Mouse (Mus musculus) embryonic facial prominence, embryonic 13.5 days (tissue): ENCODE measurements around the gene Ninj2. TPM values are rescaled to one million over a fixed set of nuclear protein-coding genes. Genes with fewer than 3 reads are reported as not detected.

Experiments used
- ATAC-seq: fragments of 200-750 bp; cut with Nextera tagmentation; 2 replicates; pipeline ENCODE4 v1.8.0; 2017; ENCODE audit warnings: low read depth; ENCODE audit not compliant: insufficient number of reproducible peaks, insufficient read depth, low FRiP score, low TSS enrichment
- H3K27ac ChIP-seq: fragments of 300-500 bp; sonication (generic); 2 replicates; pipeline ENCODE4 v1.5.1; 2015; ENCODE audit warnings: moderate library complexity, mild to moderate bottlenecking, inconsistent platforms
- H3K27me3 ChIP-seq: fragments of 300-500 bp; sonication (generic); 2 replicates; pipeline ENCODE4 v1.6.1; 2015; ENCODE audit warnings: mild to moderate bottlenecking, inconsistent platforms
- H3K36me3 ChIP-seq: fragments of 300-500 bp; sonication (generic); 2 replicates; pipeline ENCODE4 v1.6.1; 2015; ENCODE audit warnings: mild to moderate bottlenecking, inconsistent platforms
- H3K4me1 ChIP-seq: fragments of 300-500 bp; sonication (generic); 2 replicates; pipeline ENCODE4 v1.6.1; 2015; ENCODE audit warnings: inconsistent platforms
- H3K4me2 ChIP-seq: fragments of 300-500 bp; sonication (generic); 2 replicates; pipeline ENCODE4 v1.6.1; 2015; ENCODE audit warnings: moderate library complexity, mild to moderate bottlenecking, inconsistent platforms
- H3K4me3 ChIP-seq: fragments of 300-500 bp; sonication (generic); 2 replicates; pipeline ENCODE4 v1.5.1; 2015; ENCODE audit warnings: mild to moderate bottlenecking, inconsistent platforms
- H3K9ac ChIP-seq: fragments of 300-500 bp; sonication (generic); 2 replicates; pipeline ENCODE4 v1.6.1; 2015; ENCODE audit warnings: mild to moderate bottlenecking, inconsistent platforms
- H3K9me3 ChIP-seq: fragments of 300-500 bp; sonication (generic); 2 replicates; pipeline ENCODE4 v1.6.1; 2016; ENCODE audit warnings: inconsistent platforms
- WGBS: fragments of 180-500 bp; shearing (Covaris S2); methylation state at CpG from one replicate; pipeline ENCODE4 v1.1.7; 2015; ENCODE audit warnings: mixed read lengths; 5-methylcytosine and 5-hydroxymethylcytosine counted together
- polyA plus RNA-seq: library from polyadenylated mRNA; unstranded; fragments of >200 nt; fragmentation: Nextera tagmentation; extraction: Ambion mirVana; gene quantifications from 2 replicates; pipeline ENCODE4 v1.2.1, GENCODE M21; 2015

Ninj2 gene
- polyA plus RNA-seq, 1 experiment from 2014 or later, result not detected

- no peaks in the 10 kb centered on the region for H3K36me3 ChIP-seq
- H3K27me3 ChIP-seq, result no peaks in the 10 kb centered on the region
- no peak overlapping the region for H3K27ac ChIP-seq
- no peak overlapping the region for H3K4me3 ChIP-seq
- H3K4me1 ChIP-seq, result peaks cover 5% of the 10 kb centered on the region; the same call in 1 of the 2 replicates
- no peaks in the 10 kb centered on the region for H3K9me3 ChIP-seq
- ATAC-seq, result no peak
- no peak overlapping the region for H3K4me2 ChIP-seq
- H3K9ac ChIP-seq, result no peak overlapping the region
- 85% methylated on average over 5 of the region's 5 CpGs for WGBS
These were observed 1.9 kb downstream of the Ninj2 start for GRCm38 (mm10) chr6:120095096-120095495.

GRCm38 (mm10) chr6:120095501-120095900 is 2.4 kb downstream of the Ninj2 start:
- Histone ChIP-seq H3K27ac (no peak overlapping the region), H3K9me3 (no peaks in the 10 kb centered on the region), H3K9ac (no peak overlapping the region), H3K36me3 (no peaks in the 10 kb centered on the region), H3K4me1 (peaks cover 5% of the 10 kb centered on the region; the same call in 1 of the 2 replicates), H3K4me3 (no peak overlapping the region), H3K27me3 (no peaks in the 10 kb centered on the region), H3K4me2 (no peak overlapping the region)
- WGBS, result 96% methylated on average over 1 of the region's 1 CpGs
- ATAC-seq, result no peak

DNA sequence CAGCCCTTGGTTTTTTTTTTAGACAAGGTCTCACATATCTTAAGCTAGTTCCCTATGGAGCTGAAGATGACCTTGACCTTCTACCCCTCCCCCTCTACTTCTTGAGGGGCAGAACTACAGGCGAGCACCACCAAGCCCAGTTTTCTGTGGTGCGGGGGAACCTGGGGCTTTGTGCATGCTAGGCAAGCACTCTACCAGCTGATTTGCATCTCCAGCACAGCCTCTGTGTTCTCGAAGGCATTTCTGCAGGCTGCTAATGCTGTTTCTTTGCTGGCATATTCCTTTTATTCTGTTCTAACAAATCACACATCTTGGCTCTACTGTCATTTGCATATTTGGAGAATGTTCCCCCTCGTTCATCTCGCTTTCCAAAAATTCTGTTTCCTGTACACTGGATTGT is 6.2 kb downstream of the Ninj2 start:
- no peak for ATAC-seq
- Histone ChIP-seq H3K4me1 (no peaks in the 10 kb centered on the region), H3K9me3 (no peaks in the 10 kb centered on the region), H3K36me3 (no peaks in the 10 kb centered on the region), H3K4me3 (no peak overlapping the region), H3K27ac (no peak overlapping the region), H3K4me2 (no peak overlapping the region), H3K27me3 (no peaks in the 10 kb centered on the region), H3K9ac (no peak overlapping the region)
- 82% methylated on average over 5 of the region's 5 CpGs for WGBS

DNA sequence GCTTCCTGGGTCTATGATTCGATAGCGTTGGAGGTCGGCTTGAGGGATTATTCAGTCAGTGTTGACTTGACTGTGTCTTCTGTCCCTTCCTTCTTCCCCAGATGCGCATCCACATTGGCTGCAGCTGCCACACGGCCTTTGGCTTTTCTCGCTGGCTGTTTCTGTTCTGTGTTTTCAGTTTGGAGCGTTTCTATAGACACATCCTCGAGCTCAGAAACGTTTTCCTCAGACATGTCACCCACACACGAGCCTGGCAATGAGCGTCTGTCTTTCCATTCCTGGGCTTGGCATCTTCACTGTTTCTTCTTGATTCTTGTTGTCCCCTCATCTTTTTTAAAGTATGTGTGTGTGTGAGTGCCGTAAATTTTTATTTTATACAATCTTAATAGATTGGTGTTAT is 8.1 kb downstream of the Ninj2 start:
- 82% methylated on average over 12 of the region's 12 CpGs for WGBS
- H3K9me3 ChIP-seq, result no peaks in the 10 kb centered on the region
- H3K9ac ChIP-seq, result no peak overlapping the region
- H3K36me3 ChIP-seq, result no peaks in the 10 kb centered on the region
- no peaks in the 10 kb centered on the region for H3K27me3 ChIP-seq
- H3K4me2 ChIP-seq, result no peak overlapping the region
- H3K27ac ChIP-seq, result no peak overlapping the region
- no peak overlapping the region for H3K4me3 ChIP-seq
- ATAC-seq, result no peak
- no peaks in the 10 kb centered on the region for H3K4me1 ChIP-seq

GRCm38 (mm10) chr6:120101996-120102395 is 8.8 kb downstream of the Ninj2 start:
- no peak overlapping the region for H3K4me3 ChIP-seq
- 68% methylated on average over 6 of the region's 6 CpGs for WGBS
- no peaks in the 10 kb centered on the region for H3K36me3 ChIP-seq
- H3K9ac ChIP-seq, result no peak overlapping the region
- H3K27ac ChIP-seq, result no peak overlapping the region
- no peak for ATAC-seq
- H3K27me3 ChIP-seq, result no peaks in the 10 kb centered on the region
- no peaks in the 10 kb centered on the region for H3K4me1 ChIP-seq
- no peak overlapping the region for H3K4me2 ChIP-seq
- no peaks in the 10 kb centered on the region for H3K9me3 ChIP-seq

DNA sequence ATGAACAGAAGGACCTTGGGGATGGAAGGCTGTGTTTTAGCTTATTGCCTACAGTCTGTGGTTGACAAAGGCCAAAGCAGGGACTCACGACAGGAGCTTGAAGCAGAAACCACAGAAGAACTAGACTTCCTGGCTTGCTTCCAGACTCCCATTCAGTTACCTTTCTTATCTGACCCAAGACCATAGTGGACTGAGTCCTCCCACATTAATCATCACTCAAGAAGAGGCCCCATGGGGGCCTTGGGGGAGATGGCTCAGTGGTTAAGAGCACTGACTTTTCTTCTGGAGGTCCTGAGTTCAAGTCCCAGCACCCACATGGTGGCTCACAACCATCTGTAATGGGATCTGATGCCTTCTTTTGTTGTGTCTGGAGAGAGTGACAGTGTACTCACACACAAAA is 10.0 kb downstream of the Ninj2 start:
- ATAC-seq, result no peak
- H3K27me3 ChIP-seq, result no peaks in the 10 kb centered on the region
- H3K27ac ChIP-seq, result no peak overlapping the region
- no peak overlapping the region for H3K9ac ChIP-seq
- no peaks in the 10 kb centered on the region for H3K36me3 ChIP-seq
- peaks cover under 1% of the 10 kb centered on the region for H3K4me1 ChIP-seq
- H3K4me3 ChIP-seq, result no peak overlapping the region
- H3K4me2 ChIP-seq, result no peak overlapping the region
- no peaks in the 10 kb centered on the region for H3K9me3 ChIP-seq
- 47% methylated on average over 1 of the region's 1 CpGs for WGBS

GRCm38 (mm10) chr6:120105055-120105454 is 11.9 kb downstream of the Ninj2 start:
- Histone ChIP-seq H3K4me1 (peaks cover 18% of the 10 kb centered on the region), H3K9me3 (no peaks in the 10 kb centered on the region), H3K9ac (no peak overlapping the region), H3K36me3 (no peaks in the 10 kb centered on the region), H3K4me3 (no peak overlapping the region), H3K4me2 (no peak overlapping the region), H3K27me3 (no peaks in the 10 kb centered on the region), H3K27ac (no peak overlapping the region)
- ATAC-seq, result no peak

DNA sequence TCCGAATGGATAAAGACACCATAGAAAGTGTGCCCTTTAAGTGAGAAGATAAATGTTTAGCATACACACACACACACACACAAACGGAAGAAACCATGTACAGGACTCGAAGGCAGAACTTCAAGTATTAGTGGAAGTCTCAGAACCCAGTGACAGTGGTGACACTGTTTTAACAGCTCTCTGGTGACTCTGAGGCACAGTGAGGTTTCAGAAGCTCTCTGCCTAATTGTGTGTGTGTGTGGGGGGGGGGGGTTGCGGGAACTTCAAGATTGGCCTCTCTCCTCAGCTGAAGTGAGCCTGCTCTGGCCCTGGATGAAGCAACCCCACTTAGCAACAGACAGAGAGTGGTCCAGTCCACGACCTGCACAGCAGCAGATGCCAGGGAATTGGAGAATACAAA is 14.4 kb downstream of the Ninj2 start:
- Histone ChIP-seq H3K4me1 (peaks cover 29% of the 10 kb centered on the region), H3K36me3 (no peaks in the 10 kb centered on the region), H3K9ac (no peak overlapping the region), H3K27me3 (no peaks in the 10 kb centered on the region), H3K9me3 (no peaks in the 10 kb centered on the region), H3K4me3 (no peak overlapping the region), H3K27ac (no peak overlapping the region), H3K4me2 (no peak overlapping the region)
- no peak for ATAC-seq
- 63% methylated on average over 5 of the region's 5 CpGs for WGBS

DNA sequence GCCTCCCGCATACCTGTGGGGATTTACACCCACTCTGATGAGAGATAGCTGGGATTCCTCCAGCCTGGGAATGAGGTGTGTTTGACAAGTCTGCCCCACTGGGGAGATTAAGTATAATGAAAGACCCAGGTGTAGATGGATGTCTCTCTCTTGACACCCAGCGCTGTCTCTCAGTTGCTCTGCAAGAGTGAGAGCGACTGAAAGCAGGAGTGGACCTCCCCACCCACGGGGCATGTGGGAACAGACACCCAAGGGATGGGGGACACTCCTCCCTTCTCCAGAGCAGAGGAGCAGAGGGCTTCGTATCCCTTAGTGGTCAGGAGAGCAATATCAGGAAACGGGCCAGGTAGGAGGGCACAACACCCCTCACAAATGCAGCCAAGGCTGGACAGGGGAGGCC is 14.9 kb downstream of the Ninj2 start:
- H3K27me3 ChIP-seq, result no peaks in the 10 kb centered on the region
- 60% methylated on average over 6 of the region's 6 CpGs for WGBS
- no peaks in the 10 kb centered on the region for H3K9me3 ChIP-seq
- H3K36me3 ChIP-seq, result no peaks in the 10 kb centered on the region
- H3K4me2 ChIP-seq, result no peak overlapping the region
- no peak for ATAC-seq
- H3K4me3 ChIP-seq, result no peak overlapping the region
- no peak overlapping the region for H3K9ac ChIP-seq
- H3K27ac ChIP-seq, result peak overlapping the region; percentile 34; the same call in 1 of the 2 replicates
- peaks cover 30% of the 10 kb centered on the region for H3K4me1 ChIP-seq

DNA sequence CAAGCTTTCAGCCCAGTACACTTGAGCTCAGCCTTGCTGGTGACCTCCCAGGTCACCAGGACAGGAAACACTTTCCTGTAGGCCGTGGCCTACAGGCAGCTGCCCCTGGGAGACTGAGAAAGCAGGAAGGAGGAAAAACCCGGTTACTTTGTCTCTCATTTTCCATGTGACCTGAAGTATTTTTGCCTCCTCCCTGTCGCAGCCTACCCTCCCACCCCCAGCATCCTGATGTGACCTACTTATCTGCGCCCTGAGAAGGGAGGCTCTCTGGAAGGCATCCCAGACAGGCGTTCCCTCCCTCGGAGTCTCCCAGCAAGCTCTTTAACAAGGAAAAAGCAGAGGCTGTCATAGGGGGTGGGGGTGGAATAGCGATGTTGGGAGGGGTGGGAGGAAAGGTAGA is 16.0 kb downstream of the Ninj2 start:
- H3K9ac ChIP-seq, result 0 out of 2 replicates have a peak overlapping the region, but pooled peaks have one; percentile 32
- WGBS, result 16% methylated on average over 7 of the region's 7 CpGs

GRCm38 (mm10) chr6:120109932-120110331 is 16.8 kb downstream of the Ninj2 start:
- no peak overlapping the region for H3K27ac ChIP-seq
- H3K4me2 ChIP-seq, result no peak overlapping the region
- no peaks in the 10 kb centered on the region for H3K9me3 ChIP-seq
- H3K27me3 ChIP-seq, result no peaks in the 10 kb centered on the region
- ATAC-seq, result no peak
- 73% methylated on average over 5 of the region's 5 CpGs for WGBS
- peaks cover 43% of the 10 kb centered on the region for H3K4me1 ChIP-seq
- no peak overlapping the region for H3K9ac ChIP-seq
- H3K4me3 ChIP-seq, result no peak overlapping the region
- H3K36me3 ChIP-seq, result no peaks in the 10 kb centered on the region

More for the DNA sequence above, 16.0 kb downstream of the Ninj2 start:
- no peak for ATAC-seq
- peak overlapping the region; percentile 44; the same call in 1 of the 2 replicates for H3K27ac ChIP-seq
- H3K4me1 ChIP-seq, result peaks cover 35% of the 10 kb centered on the region
- H3K4me3 ChIP-seq, result no peak overlapping the region
- H3K9me3 ChIP-seq, result no peaks in the 10 kb centered on the region
- no peaks in the 10 kb centered on the region for H3K36me3 ChIP-seq
- H3K27me3 ChIP-seq, result no peaks in the 10 kb centered on the region
- no peak overlapping the region for H3K4me2 ChIP-seq

DNA sequence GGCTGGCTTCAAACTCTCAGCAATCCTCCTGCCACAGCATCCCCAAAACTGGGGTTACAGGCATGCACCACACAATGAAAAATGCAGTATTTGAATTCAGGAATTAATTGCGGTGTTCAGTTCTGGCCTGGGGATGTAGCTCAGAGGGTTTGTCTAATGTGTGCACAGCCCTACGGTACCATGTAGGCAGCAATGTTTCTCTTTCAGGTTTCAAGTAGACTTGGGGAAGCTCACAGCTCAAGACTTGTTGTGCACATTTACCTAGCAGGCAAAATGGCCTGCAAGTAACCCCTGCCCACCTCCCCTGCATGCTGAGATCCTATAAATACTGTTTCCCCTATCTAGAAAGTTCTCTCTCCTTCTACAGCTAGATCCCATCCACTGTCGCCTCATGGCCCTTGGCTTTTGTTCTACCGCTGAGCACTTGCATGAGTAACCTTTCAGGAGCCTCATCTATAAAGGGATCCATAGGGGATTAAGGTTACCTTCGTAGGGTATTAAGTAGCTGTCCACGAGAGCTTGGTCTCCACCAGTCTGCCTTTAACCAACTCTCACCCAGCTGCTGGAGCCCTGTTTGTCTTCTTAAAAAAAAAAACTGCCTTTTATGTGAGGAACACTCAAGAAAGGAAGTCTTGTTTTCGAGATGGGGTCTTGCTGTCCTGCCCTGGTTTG is 17.7 kb downstream of the Ninj2 start:
- H3K27ac ChIP-seq, result no peak overlapping the region
- WGBS, result 73% methylated on average over 7 of the region's 7 CpGs
- no peaks in the 10 kb centered on the region for H3K27me3 ChIP-seq
- H3K4me1 ChIP-seq, result peaks cover 49% of the 10 kb centered on the region
- no peak overlapping the region for H3K4me2 ChIP-seq
- H3K9me3 ChIP-seq, result no peaks in the 10 kb centered on the region
- no peak overlapping the region for H3K9ac ChIP-seq
- no peaks in the 10 kb centered on the region for H3K36me3 ChIP-seq
- no peak overlapping the region for H3K4me3 ChIP-seq
- ATAC-seq, result no peak
